Mouse (Mus musculus): ENCODE data around the gene Adipoq.

DNA sequence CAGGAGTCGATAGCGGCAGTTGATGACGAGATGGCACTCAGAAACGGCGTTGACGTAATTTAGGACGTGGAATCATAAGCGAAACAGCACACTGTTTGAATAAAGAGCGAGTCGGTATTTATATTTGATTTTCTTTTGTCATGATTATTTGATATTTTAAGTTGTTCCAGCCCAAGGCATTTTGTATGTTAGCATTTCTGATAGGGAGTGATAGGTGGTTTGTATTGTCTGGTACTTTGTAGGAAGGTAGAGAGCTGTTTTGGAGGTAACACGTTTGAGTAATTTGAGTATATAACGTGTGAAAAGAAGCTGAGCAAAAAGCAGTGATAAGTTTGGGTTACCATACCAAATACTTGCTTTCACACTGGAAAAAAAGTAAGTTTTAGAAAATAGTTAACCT is 34.0 kb upstream of the Adipoq start:
- TF ChIP-seq CTCF (IDR thresholded peaks at IDR 0.05; ENCODE audit: low read depth, low read length) (no peak), POLR2A (IDR thresholded peaks at IDR 0.05; ENCODE audit: extremely low read depth, insufficient read depth, low read length) (no peak)
